Mouse (Mus musculus) urinary bladder, adult 2 months (tissue): ENCODE measurements around the gene D17H6S53E. TPM values are rescaled to one million over a fixed set of nuclear protein-coding genes. Genes with fewer than 3 reads are reported as not detected.

Source experiments
- DNase-seq: peaks from one replicate; pipeline ENCODE4 v3.0.0; 2022; ENCODE audit warnings: low spot score
- polyA plus RNA-seq: library from polyadenylated mRNA; depleted of rRNA; stranded (reverse); fragments of >200 nt; gene quantifications from 2 replicates; pipeline ENCODE4 v1.2.3, GENCODE M21; 2012; rRNA removed

D17H6S53E gene
- polyA plus RNA-seq, result 10.2 and 12.6 TPM in 2 replicates

DNA sequence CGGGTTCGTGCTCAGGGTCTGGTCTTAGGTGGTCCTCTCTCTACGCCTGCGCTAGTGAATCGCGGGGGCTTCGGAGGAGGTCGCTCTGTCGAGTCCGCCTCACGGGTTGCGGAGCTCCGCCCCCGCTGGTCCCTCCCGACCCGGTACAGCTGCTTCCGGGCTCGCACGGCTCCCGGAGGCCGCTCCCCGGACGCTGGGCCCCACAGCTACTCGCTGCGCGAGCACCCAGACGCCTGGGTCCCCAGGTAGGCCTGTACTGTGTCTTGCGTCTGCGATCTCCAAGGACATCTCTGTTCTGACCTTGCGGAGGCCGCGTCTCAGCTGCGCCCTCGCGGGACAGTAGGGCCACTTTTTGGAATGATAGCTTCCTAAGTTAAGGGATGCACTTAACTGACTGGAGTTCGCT, at the start of gene D17H6S53E:
Gene D17H6S53E, plus strand, starts transcription at position 168 of the 406 bp plus-strand sequence.
- DNase-seq, result peak; percentile 75

- no peak for DNase-seq
Observed at GRCm38 (mm10) chr17:35076507-35077176, 49.5 kb upstream of the D17H6S53E start, which contains the start of gene Ly6g6e. Gene Ly6g6e, plus strand, starts transcription at chr17:35076902.

- no peak for DNase-seq
Observed at GRCm38 (mm10) chr17:35077285-35077684, 48.9 kb upstream of the D17H6S53E start.

- peak; percentile 45 for DNase-seq
Observed at GRCm38 (mm10) chr17:35077786-35078233, 48.4 kb upstream of the D17H6S53E start, which contains the start of gene Ly6g6d. Gene Ly6g6d, minus strand, starts transcription at chr17:35078065.

DNA sequence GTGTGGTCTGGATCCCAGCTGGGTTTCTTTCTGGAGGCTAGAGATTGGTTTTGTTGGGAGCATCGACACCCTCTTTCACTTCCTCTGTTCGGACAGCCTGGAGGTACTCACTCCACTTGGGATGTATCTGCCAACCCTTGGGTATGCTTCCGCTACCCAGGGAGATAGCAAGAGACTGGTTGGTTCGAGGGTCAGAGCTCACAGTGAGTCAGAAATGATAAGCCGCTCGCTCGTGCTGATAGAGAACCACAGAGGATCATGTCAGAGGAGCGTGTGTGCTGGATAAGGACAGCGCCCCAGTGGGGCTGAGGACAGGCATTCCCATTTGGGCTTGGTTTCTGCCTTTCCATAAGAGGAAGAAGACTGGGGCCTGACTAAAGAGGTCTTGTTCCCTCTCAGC, 46.4 kb upstream of the D17H6S53E start:
- no peak for DNase-seq

DNA sequence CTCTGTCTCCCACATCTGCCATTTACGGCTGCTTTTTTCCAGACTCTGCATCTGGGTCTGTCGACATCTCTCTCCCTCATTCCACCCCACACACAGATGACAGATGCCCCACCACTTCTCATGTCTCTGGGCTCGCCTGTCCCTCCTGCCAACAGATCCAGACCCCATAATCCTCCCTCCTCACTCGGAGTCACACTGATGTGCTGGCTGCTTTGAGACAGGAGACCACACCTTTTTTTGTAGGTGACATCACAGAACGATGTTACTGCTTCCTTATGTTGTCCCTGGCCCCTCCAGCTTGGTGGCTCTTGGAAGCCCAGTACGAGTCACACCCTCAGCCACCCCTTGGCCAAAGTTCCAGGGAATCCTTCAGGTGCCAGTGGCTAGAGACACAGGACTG, 45.9 kb upstream of the D17H6S53E start:
- no peak for DNase-seq

DNA sequence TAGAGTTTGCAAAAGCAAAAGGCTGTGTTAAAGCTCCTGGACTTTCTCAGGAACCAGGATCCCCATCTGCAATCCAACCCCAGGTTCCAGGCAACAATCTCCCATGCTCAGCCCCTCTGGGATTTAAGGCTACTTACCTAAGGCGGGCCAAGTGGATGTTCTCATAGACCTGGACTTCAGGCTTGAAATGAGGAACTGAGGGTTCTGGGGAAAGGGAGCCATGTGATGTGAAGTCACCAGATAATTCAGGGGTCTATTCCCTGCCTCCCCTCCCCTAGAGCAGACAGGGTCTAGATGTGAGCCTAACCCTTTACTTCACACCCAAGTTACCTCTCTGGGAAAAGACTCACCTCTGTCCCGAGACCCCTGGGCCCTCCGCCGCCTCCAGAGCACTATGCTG, 45.5 kb upstream of the D17H6S53E start:
- DNase-seq, result no peak

- DNase-seq, result no peak
Observed at GRCm38 (mm10) chr17:35082841-35083576, 43.2 kb upstream of the D17H6S53E start.

DNA sequence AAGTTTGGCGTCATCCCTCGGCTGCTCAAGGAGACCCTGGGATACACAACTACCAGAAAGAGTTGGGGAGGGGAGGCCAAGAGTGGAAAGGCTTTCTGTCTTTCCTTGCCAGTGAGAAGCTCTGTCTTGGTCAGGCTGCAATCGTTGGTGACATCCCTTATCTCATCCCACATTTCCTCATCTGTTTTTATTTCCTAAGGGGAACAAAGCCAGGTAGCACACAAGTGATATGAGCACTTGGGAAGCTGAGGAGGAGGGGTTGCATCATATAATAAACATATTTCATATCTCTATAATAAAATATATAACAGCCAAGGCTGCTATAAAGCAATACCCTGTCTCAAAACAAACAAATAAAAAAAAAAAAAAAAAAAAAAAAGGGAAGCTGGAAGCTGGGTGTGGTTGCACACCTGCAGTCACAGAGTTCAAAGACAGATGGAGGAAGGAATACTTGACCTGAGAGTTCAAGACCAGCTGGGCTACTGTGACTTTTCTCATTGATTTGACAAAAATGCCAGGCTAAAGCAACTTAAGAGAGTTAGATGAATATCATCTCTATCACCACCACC, 42.2 kb upstream of the D17H6S53E start:
- no peak for DNase-seq

- no peak for DNase-seq
Observed at GRCm38 (mm10) chr17:35085208-35085865, 40.8 kb upstream of the D17H6S53E start, which contains the start of gene Ly6g6f. Gene Ly6g6f, minus strand, starts transcription at chr17:35085610.

DNA sequence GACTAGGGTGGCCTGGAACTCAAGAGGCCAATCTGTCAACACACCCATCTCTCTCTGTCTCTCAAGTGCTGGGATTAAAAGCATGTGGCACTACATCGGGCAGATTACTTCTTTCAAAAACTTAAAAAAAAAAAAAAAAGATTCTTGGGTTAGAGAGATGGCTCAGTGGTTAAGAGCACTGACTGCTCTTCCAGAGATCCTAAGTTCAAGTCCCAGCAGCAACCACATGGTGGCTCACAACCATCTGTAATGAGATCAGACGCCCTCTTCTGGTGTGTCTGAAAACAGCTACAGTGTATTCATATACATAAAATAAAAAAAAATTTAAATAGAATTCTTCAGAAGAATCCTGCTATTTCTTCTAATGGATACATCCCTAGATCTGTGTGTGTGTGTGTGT, 38.0 kb upstream of the D17H6S53E start:
- no peak for DNase-seq

GRCm38 (mm10) chr17:35088825-35089644, 37.1 kb upstream of the D17H6S53E start, which contains the start of gene Abhd16a:
Gene Abhd16a, plus strand, starts transcription at chr17:35089263.
- peak; percentile 91 for DNase-seq

DNA sequence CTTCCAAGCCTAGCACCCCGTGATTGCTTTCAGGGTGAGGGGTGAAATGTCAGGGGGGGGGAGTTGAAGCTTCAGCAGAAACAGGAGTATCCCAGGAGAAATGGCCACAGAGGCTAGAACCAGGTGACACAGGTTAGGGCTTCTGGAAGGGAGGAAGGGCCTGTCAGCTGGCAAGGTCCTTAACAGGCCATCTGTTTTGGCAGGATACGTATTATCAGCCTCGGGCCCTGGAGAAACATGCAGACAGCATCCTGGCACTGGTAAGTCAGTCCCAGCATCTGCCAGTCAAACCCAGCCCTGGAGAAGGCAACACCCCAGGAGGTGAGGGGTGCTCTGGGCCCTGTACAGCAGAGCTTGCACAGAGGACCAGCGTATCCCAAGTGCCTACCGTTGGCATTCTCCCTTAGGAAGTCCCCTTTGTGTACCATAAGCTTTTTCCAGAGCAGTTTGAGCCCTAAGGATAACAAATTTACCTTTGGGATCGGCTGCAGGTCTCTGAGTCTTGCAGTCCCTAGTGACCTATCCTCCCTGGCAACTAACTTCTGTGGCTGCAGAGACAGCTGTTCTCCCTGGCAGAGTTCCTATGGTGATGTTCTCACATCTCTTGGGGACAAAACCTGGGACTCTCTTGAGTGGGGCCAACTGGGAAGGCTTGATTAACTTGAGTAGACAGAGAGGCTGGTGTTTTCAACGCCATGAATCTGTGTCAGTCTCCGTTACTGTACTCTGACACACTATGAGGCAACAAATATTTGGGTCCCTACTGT, 35.8 kb upstream of the D17H6S53E start:
- DNase-seq, result no peak

DNA sequence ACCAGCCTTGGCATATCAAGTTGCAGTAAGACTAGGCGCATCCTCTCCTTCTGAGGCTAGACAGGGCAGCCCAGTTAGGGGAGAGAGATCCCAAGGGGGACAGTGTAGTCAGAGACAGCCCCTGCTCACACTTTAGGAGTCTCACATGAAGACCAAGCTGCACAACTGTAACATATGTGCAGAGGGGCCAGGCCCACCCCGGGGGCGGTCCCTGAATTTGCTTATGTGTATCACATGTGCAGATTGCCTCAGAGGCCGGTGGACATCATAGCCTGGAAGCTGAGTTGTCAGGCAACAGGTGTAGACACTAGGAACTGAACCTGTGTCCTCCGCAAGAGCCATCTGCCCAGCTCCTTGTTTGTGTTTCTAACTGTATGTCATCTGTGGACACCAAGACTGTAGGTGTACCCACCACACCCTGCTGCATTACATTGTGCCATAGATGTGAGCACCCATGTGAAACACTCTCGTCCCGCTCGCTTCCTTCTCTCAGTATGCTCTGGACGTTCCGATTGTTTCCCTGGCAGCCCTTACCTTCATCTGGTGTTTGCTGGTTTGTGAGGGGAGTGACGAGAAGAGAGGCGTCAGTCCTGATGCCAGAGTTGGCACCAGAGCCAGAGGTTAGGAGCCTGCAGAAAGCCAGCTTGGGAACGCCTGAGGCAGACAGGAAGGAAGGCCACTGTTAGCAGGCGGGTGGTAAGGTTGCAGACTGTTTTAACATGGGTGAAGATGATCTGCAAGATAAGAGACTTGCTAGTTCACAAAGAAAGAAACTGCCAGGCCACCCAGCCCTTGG, 33.6 kb upstream of the D17H6S53E start:
- DNase-seq, result no peak

DNA sequence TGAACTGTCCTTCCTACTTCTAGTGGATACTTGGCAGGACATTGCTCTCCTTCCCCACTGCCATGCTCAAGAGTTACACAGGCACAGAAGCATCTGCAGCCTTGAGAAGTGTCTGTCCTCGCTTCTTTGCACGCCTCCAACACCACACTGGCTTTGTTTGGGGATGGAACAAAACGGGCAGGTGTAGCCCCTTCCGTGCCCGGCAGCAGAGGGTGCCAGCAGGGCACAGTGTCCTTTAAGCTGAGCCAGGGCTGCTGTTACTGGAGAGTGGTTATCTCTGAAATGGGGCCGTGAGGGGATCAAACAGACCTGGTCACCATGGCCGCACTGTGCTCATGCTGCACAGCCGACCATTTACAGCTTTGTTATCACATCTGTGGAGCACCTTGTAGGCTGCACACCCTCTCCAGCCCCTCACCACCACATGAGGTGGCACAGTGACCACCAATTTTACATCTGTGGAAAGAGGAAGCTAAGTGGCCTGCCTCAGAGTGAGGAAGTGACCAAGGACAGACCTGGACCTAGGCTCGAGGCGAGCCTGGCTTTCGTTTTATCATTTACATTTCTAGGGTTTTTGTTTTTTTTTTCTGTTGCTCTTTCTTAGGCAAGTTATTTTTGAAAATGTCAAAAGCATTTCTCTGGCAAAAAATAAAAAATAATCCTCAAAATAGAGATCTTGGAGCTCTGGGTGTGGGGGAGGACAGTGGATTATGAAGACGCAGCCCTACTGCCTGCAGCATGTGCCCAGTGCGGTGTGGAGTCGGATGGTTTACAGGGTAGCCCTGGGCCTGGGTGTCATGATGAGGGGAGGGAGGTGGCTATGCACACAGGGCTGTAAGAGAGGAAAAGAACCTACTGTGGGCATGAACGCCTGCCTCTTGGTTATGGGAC, 31.5 kb upstream of the D17H6S53E start:
- no peak for DNase-seq

DNA sequence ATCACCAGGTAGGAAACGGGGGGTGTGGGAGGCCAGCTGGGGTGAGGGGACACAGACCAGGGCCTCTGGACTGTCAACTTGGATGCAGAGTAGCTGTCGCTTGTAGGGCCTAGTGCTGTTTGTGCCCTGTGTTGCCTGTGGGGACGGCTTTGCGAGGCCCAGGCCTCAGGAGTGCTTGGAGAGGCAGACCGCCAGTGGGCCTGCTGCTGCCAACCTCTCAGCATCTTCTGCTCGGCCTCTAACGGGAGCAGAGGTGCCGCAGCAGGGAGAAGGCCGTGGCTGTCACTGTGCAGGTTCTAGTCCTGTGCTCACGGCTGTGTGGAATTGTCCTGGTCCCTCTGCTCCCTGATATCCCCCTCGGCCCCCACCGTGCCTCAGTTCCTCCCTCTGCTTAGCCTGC, 29.6 kb upstream of the D17H6S53E start:
- no peak for DNase-seq

DNA sequence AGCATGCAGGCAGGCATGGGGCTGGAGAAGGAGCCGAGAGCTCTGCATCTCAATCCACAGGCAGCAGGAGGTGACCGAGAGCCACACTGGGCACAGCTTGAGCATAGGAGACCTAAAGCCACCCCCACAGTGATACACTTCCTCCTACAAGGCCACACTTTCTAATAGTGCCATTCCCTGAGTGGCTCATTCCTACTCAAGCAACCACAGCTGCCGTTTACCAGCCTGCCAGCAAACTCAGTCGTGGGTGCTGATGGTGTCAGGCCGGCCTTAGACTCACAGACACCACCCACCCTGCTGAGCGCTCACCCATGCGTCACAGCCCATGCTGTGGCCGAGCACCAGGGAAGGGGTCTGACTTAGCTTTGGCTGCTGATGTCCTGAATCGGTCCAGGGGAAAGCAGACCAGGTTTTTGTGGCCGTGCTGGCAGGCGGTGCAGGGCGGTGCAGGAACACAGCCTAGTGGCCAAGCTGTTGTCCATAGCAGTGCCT, 29.0 kb upstream of the D17H6S53E start:
- DNase-seq, result no peak

- DNase-seq, result no peak
Observed at GRCm38 (mm10) chr17:35100196-35100765, 25.9 kb upstream of the D17H6S53E start.
